Mouse (Mus musculus) E14TG2a.4 (cell line): ENCODE measurements at regions not wholly inside any gene's neighbourhood (a gene's known extent, or its start where the extent isn't known, plus 50 kb on each side); places are given as distances from the start of the nearest gene placed in this dataset.

Source experiments
- CTCF ChIP-seq: conservative IDR thresholded peaks from 2 replicates; pipeline ENCODE4 v1.5.1; 2014; ENCODE audit warnings: low read length
- NANOG ChIP-seq: IDR thresholded peaks from 2 replicates; pipeline ENCODE4 v1.6.1; 2014; ENCODE audit warnings: borderline replicate concordance, low read length, mixed read lengths

DNA sequence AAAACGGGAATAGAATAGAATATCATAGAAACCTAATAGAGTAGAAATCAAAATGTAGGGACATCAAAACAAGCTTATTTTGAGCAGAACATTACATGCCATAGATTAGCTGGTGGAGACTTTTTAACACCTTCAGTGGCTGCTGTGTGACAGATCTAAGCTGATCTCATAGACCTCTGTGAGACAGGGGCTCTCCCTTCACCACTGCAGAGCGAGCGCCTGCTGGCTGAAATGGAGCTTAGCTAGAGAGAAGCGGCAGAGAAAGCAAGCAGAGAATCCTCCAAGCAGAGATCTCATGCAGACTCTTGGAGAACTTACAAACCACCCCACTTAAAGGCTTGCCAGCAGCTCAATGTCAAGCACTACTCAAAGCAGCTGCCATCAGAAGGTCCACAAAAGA is 65.5 kb upstream of the H2afz start:
- TF ChIP-seq CTCF (no peak), NANOG (no peak)
